Mouse (Mus musculus): ENCODE measurements around the gene Qrsl1. TPM values are rescaled to one million over a fixed set of nuclear protein-coding genes. Genes with fewer than 3 reads are reported as not detected.

Gene Qrsl1
- polyA plus RNA-seq, 1 experiment, result 7.2 TPM

DNA sequence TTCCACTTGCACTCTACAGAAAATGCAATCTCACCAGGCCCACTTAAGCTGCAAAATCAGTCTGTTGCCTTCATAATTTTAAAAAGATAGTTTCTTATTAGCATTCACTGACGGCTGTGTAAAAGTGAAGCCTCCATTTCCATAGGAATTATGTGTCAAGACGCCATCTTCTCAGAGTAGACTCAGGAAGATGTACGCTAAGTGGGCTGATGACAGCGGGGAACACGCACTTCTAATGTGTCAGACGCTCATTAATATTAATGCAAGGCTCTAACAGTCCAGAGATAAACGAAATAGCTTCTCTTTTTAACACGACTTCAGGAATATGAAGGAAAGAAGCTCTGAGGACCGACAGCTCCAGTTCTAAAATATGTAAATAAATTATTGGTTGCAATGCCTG lies 13.9 kb downstream of the Qrsl1 start:
- Histone ChIP-seq H3K4me3 (ENCODE audit: insufficient read depth, low read length) (no peak overlapping the region), H3K27ac (ENCODE audit: insufficient read depth, low read depth, low read length) (no peak overlapping the region), H3K4me1 (ENCODE audit: control insufficient read depth, insufficient read depth, low read length) (no peaks in the 10 kb centered on the region)
- TF ChIP-seq POLR2A (IDR thresholded peaks at IDR 0.05; ENCODE audit: borderline replicate concordance, low read depth, low read length), result no peak
- no peak for TF ChIP-seq CTCF (IDR thresholded peaks at IDR 0.05; ENCODE audit: low read depth, low read length)

DNA sequence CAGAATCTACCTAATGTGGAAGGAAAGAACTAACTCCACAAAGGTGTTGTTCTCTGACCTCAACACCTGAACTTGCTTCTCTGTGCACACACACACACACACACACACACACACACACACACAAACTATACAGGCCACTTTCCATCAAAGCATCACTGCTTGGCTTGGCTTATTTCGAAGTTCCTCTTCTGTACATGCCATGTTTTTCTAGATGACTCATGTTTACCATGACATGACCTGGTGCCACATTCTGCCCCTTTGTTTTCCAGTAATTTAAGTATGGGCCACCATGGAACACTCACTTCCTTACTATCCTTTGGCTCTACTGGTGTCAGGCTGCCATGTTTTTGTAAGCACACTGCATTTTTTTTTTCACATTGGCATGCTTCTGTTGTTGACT lies 30.1 kb downstream of the Qrsl1 start:
- Histone ChIP-seq H3K4me3 (ENCODE audit: insufficient read depth, low read length) (no peak overlapping the region), H3K4me1 (ENCODE audit: control insufficient read depth, insufficient read depth, low read length) (peaks cover 10% of the 10 kb centered on the region), H3K27ac (ENCODE audit: insufficient read depth, low read depth, low read length) (peak overlapping the region; percentile 33)
- no peak for TF ChIP-seq CTCF (IDR thresholded peaks at IDR 0.05; ENCODE audit: low read depth, low read length)
- TF ChIP-seq POLR2A (IDR thresholded peaks at IDR 0.05; ENCODE audit: borderline replicate concordance, low read depth, low read length), result no peak

GRCm38 (mm10) chr10:43870752-43871151 lies 30.8 kb downstream of the Qrsl1 start:
- no peak for TF ChIP-seq POLR2A (IDR thresholded peaks at IDR 0.05; ENCODE audit: borderline replicate concordance, low read depth, low read length)
- TF ChIP-seq CTCF (IDR thresholded peaks at IDR 0.05; ENCODE audit: low read depth, low read length), result peak; percentile 59; the same call in 1 of the 2 replicates
- peaks cover 10% of the 10 kb centered on the region for H3K4me1 ChIP-seq (ENCODE audit: control insufficient read depth, insufficient read depth, low read length)
- no peak overlapping the region for H3K4me3 ChIP-seq (ENCODE audit: insufficient read depth, low read length)
- no peak overlapping the region for H3K27ac ChIP-seq (ENCODE audit: insufficient read depth, low read depth, low read length)

GRCm38 (mm10) chr10:43856351-43856750 lies 45.2 kb downstream of the Qrsl1 start:
- H3K4me1 ChIP-seq (ENCODE audit: control insufficient read depth, insufficient read depth, low read length), result peaks cover 12% of the 10 kb centered on the region
- TF ChIP-seq POLR2A (IDR thresholded peaks at IDR 0.05; ENCODE audit: borderline replicate concordance, low read depth, low read length), result no peak
- no peak for TF ChIP-seq CTCF (IDR thresholded peaks at IDR 0.05; ENCODE audit: low read depth, low read length)
- H3K27ac ChIP-seq (ENCODE audit: insufficient read depth, low read depth, low read length), result peak overlapping the region; percentile 30
- no peak overlapping the region for H3K4me3 ChIP-seq (ENCODE audit: insufficient read depth, low read length)

DNA sequence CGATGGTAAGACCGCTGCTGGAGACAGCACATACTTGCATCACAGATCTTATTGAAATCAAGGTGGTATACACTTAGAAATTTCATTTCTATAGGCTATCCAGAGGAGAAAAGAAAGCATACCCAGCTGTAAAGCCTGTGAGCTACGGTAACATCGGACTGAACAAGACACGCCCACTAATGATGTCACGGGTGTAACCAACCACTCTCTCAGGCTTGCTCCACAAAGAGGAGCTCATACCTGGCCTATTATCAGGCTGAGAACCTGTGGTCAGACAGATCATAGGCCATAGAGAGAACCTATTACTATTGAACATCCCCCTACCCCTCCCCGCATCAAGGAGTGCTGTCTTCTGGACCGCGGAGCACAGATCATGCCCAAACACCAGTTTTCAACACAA lies 45.6 kb downstream of the Qrsl1 start:
- Histone ChIP-seq H3K4me3 (ENCODE audit: insufficient read depth, low read length) (no peak overlapping the region), H3K4me1 (ENCODE audit: control insufficient read depth, insufficient read depth, low read length) (peaks cover 12% of the 10 kb centered on the region), H3K27ac (ENCODE audit: insufficient read depth, low read depth, low read length) (peak overlapping the region; percentile 30)
- TF ChIP-seq CTCF (IDR thresholded peaks at IDR 0.05; ENCODE audit: low read depth, low read length), result no peak
- TF ChIP-seq POLR2A (IDR thresholded peaks at IDR 0.05; ENCODE audit: borderline replicate concordance, low read depth, low read length), result no peak

GRCm38 (mm10) chr10:43851898-43852297 lies 49.6 kb downstream of the Qrsl1 start:
- no peak overlapping the region for H3K4me3 ChIP-seq (ENCODE audit: insufficient read depth, low read length)
- H3K27ac ChIP-seq (ENCODE audit: insufficient read depth, low read depth, low read length), result no peak overlapping the region
- no peak for TF ChIP-seq CTCF (IDR thresholded peaks at IDR 0.05; ENCODE audit: low read depth, low read length)
- TF ChIP-seq POLR2A (IDR thresholded peaks at IDR 0.05; ENCODE audit: borderline replicate concordance, low read depth, low read length), result no peak
- peaks cover 30% of the 10 kb centered on the region for H3K4me1 ChIP-seq (ENCODE audit: control insufficient read depth, insufficient read depth, low read length)

- TF ChIP-seq POLR2A (IDR thresholded peaks at IDR 0.05; ENCODE audit: borderline replicate concordance, low read depth, low read length) (no peak), CTCF (IDR thresholded peaks at IDR 0.05; ENCODE audit: low read depth, low read length) (no peak)
- H3K4me1 ChIP-seq (ENCODE audit: control insufficient read depth, insufficient read depth, low read length), result peaks cover 32% of the 10 kb centered on the region
- no peak overlapping the region for H3K4me3 ChIP-seq (ENCODE audit: insufficient read depth, low read length)
- peak overlapping the region; percentile 26; the same call in 1 of the 2 replicates for H3K27ac ChIP-seq (ENCODE audit: insufficient read depth, low read depth, low read length)
Measured at GRCm38 (mm10) chr10:43849478-43849877, 52.1 kb downstream of the Qrsl1 start.

- TF ChIP-seq POLR2A (IDR thresholded peaks at IDR 0.05; ENCODE audit: borderline replicate concordance, low read depth, low read length) (no peak), CTCF (IDR thresholded peaks at IDR 0.05; ENCODE audit: low read depth, low read length) (no peak)
- no peak overlapping the region for H3K4me3 ChIP-seq (ENCODE audit: insufficient read depth, low read length)
- peaks cover 45% of the 10 kb centered on the region for H3K4me1 ChIP-seq (ENCODE audit: control insufficient read depth, insufficient read depth, low read length)
- H3K27ac ChIP-seq (ENCODE audit: insufficient read depth, low read depth, low read length), result peak overlapping the region; percentile 15; the same call in 1 of the 2 replicates
Measured at GRCm38 (mm10) chr10:43846141-43846622, 55.4 kb downstream of the Qrsl1 start.

DNA sequence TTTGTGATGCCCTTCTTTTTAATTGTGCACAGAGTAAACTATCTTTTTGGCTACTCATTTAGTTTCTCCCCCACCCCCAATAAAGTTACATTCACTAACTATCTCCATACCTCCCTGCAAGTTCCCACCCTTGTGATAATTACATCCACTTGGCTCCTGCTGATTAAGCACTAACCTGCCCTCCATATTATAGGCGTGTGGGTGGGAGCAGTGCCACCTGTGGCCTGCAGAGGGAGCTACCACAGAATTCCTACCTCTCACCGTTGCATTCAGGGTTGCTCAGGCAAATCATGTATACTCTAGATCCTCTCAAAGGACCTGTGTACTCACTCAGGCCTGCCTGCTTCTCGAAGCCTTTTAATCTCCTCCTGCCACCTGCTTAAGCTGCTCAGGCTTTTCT lies 56.1 kb downstream of the Qrsl1 start:
- TF ChIP-seq POLR2A (IDR thresholded peaks at IDR 0.05; ENCODE audit: borderline replicate concordance, low read depth, low read length) (no peak), CTCF (IDR thresholded peaks at IDR 0.05; ENCODE audit: low read depth, low read length) (peak; percentile 40)
- peaks cover 47% of the 10 kb centered on the region for H3K4me1 ChIP-seq (ENCODE audit: control insufficient read depth, insufficient read depth, low read length)
- 0 out of 2 replicates have a peak overlapping the region, but pooled peaks have one; percentile 15 for H3K27ac ChIP-seq (ENCODE audit: insufficient read depth, low read depth, low read length)
- no peak overlapping the region for H3K4me3 ChIP-seq (ENCODE audit: insufficient read depth, low read length)

- Histone ChIP-seq H3K4me3 (ENCODE audit: insufficient read depth, low read length) (no peak overlapping the region), H3K4me1 (ENCODE audit: control insufficient read depth, insufficient read depth, low read length) (peaks cover 28% of the 10 kb centered on the region), H3K27ac (ENCODE audit: insufficient read depth, low read depth, low read length) (peak overlapping the region; percentile 89)
- TF ChIP-seq POLR2A (IDR thresholded peaks at IDR 0.05; ENCODE audit: borderline replicate concordance, low read depth, low read length), result no peak
- TF ChIP-seq CTCF (IDR thresholded peaks at IDR 0.05; ENCODE audit: low read depth, low read length), result no peak
Measured at GRCm38 (mm10) chr10:43841441-43841840, 60.1 kb downstream of the Qrsl1 start.
